Mouse (Mus musculus): ENCODE results near the gene Sh3gl1. TPM values are rescaled to one million over a fixed set of nuclear protein-coding genes. Genes with fewer than 3 reads are reported as not detected.

Sh3gl1 gene
- total and polyA plus RNA-seq, 2 experiments: 8.8 to 40.0 TPM

- TF ChIP-seq POLR2A (IDR thresholded peaks at IDR 0.05; ENCODE audit: extremely low read depth, insufficient read depth, low read length): no peak
- TF ChIP-seq CTCF (IDR thresholded peaks at IDR 0.05; ENCODE audit: low read depth, low read length): no peak
- DNase-seq (ENCODE audit: extremely low read depth, low read depth, low spot score): no peak
- Histone ChIP-seq H3K79me2 (ENCODE audit: control insufficient read depth, insufficient read depth, low read length) (no peaks in the 10 kb centered on the region), H3K36me3 (ENCODE audit: control insufficient read depth, insufficient read depth, low read length) (no peaks in the 10 kb centered on the region), H3K27ac (replicated peaks; ENCODE audit: insufficient read depth, low read depth, low read length) (no peak overlapping the region), H3K27me3 (ENCODE audit: control insufficient read depth, insufficient read depth, low read length) (peaks cover 13% of the 10 kb centered on the region; the same call in 1 of the 2 replicates), H3K4me1 (ENCODE audit: control insufficient read depth, insufficient read depth, low read length) (no peaks in the 10 kb centered on the region), H3K9ac (ENCODE audit: low read depth, low read length) (no peak overlapping the region), H3K4me3 (ENCODE audit: insufficient read depth, low read depth, low read length) (no peak overlapping the region)
- WGBS: 64% methylated on average over 14 of the region's 14 CpGs
Measured at GRCm38 (mm10) chr17:55969560-55969959, 66.9 kb downstream of the Sh3gl1 start.

- H3K36me3 ChIP-seq (ENCODE audit: control insufficient read depth, insufficient read depth, low read length): no peaks in the 10 kb centered on the region
- no peak overlapping the region for H3K9ac ChIP-seq (ENCODE audit: low read depth, low read length)
- 76% methylated on average over 7 of the region's 7 CpGs for whole genome bisulfite sequencing
- no peaks in the 10 kb centered on the region for H3K79me2 ChIP-seq (ENCODE audit: control insufficient read depth, insufficient read depth, low read length)
- H3K4me3 ChIP-seq (ENCODE audit: insufficient read depth, low read depth, low read length): no peak overlapping the region
- H3K27me3 ChIP-seq (ENCODE audit: control insufficient read depth, insufficient read depth, low read length): peaks cover 13% of the 10 kb centered on the region; the same call in 1 of the 2 replicates
- TF ChIP-seq CTCF (IDR thresholded peaks at IDR 0.05; ENCODE audit: low read depth, low read length) (no peak), POLR2A (IDR thresholded peaks at IDR 0.05; ENCODE audit: extremely low read depth, insufficient read depth, low read length) (no peak)
- no peak for DNase-seq (ENCODE audit: extremely low read depth, low read depth, low spot score)
- no peak overlapping the region for H3K27ac ChIP-seq (replicated peaks; ENCODE audit: insufficient read depth, low read depth, low read length)
- H3K4me1 ChIP-seq (ENCODE audit: control insufficient read depth, insufficient read depth, low read length): no peaks in the 10 kb centered on the region; the same call in 1 of the 2 replicates
Measured at GRCm38 (mm10) chr17:55968210-55968609, 68.2 kb downstream of the Sh3gl1 start.

GRCm38 (mm10) chr17:55967186-55967585, 69.2 kb downstream of the Sh3gl1 start:
- H3K4me3 ChIP-seq (ENCODE audit: insufficient read depth, low read depth, low read length): no peak overlapping the region

More at GRCm38 (mm10) chr17:55967186-55967585, 69.2 kb downstream of the Sh3gl1 start:
- no peaks in the 10 kb centered on the region for H3K36me3 ChIP-seq (ENCODE audit: control insufficient read depth, insufficient read depth, low read length)
- H3K9ac ChIP-seq (ENCODE audit: low read depth, low read length): no peak overlapping the region
- 83% methylated on average over 4 of the region's 4 CpGs for WGBS
- peaks cover 3% of the 10 kb centered on the region; the same call in 1 of the 2 replicates for H3K4me1 ChIP-seq (ENCODE audit: control insufficient read depth, insufficient read depth, low read length)
- H3K27ac ChIP-seq (replicated peaks; ENCODE audit: insufficient read depth, low read depth, low read length): no peak overlapping the region
- H3K79me2 ChIP-seq (ENCODE audit: control insufficient read depth, insufficient read depth, low read length): no peaks in the 10 kb centered on the region
- no peak for DNase-seq (ENCODE audit: extremely low read depth, low read depth, low spot score)
- H3K27me3 ChIP-seq (ENCODE audit: control insufficient read depth, insufficient read depth, low read length): peaks cover 13% of the 10 kb centered on the region; the same call in 1 of the 2 replicates
- TF ChIP-seq POLR2A (IDR thresholded peaks at IDR 0.05; ENCODE audit: extremely low read depth, insufficient read depth, low read length) (no peak), CTCF (IDR thresholded peaks at IDR 0.05; ENCODE audit: low read depth, low read length) (no peak)

Other genes with a start within 250 kb of the Sh3gl1 start
- 4.7 and 5.2 TPM in 2 replicates for gene Zfp119a, start 157.7 kb downstream of the Sh3gl1 start, total RNA-seq (2014; rRNA removed)
- 0.24 and 0.35 TPM in 2 replicates for gene Zfp119a, start 157.7 kb downstream of the Sh3gl1 start, polyA plus RNA-seq (2012; rRNA removed)
- gene Zfp959, start 144.5 kb downstream of the Sh3gl1 start, total RNA-seq (2014; rRNA removed): 5.8 and 8.3 TPM in 2 replicates
- gene Zfp959, start 144.5 kb downstream of the Sh3gl1 start, polyA plus RNA-seq (2012; rRNA removed): 0.77 and 1.2 TPM in 2 replicates
- 3.1 and 4.3 TPM in 2 replicates for gene Zfp119b, start 87.1 kb downstream of the Sh3gl1 start, total RNA-seq (2014; rRNA removed)
- 0.26 and 0.40 TPM in 2 replicates for gene Zfp119b, start 87.1 kb downstream of the Sh3gl1 start, polyA plus RNA-seq (2012; rRNA removed)
- gene Ebi3, start 84.0 kb downstream of the Sh3gl1 start, total RNA-seq (2014; rRNA removed): 0.18 and 1.3 TPM in 2 replicates
- 0.61 and 2.3 TPM in 2 replicates for gene Ebi3, start 84.0 kb downstream of the Sh3gl1 start, polyA plus RNA-seq (2012; rRNA removed)
- gene Yju2, start 77.5 kb downstream of the Sh3gl1 start, total RNA-seq (2014; rRNA removed): 3.6 and 4.1 TPM in 2 replicates
- gene Yju2, start 77.5 kb downstream of the Sh3gl1 start, polyA plus RNA-seq (2012; rRNA removed): 3.4 and 4.1 TPM in 2 replicates
- not detected in 2 replicates for gene Shd, start 66.2 kb downstream of the Sh3gl1 start, total RNA-seq (2014; rRNA removed)
- 0.20 and 0.35 TPM in 2 replicates for gene Shd, start 66.2 kb downstream of the Sh3gl1 start, polyA plus RNA-seq (2012; rRNA removed)
- gene Fsd1, start 50.1 kb downstream of the Sh3gl1 start, total RNA-seq (2014; rRNA removed): not detected in 2 replicates
- gene Fsd1, start 50.1 kb downstream of the Sh3gl1 start, polyA plus RNA-seq (2012; rRNA removed): not detected in 2 replicates
- 30.9 and 35.3 TPM in 2 replicates for gene Stap2, start 31.1 kb downstream of the Sh3gl1 start, total RNA-seq (2014; rRNA removed)
- gene Stap2, start 31.1 kb downstream of the Sh3gl1 start, polyA plus RNA-seq (2012; rRNA removed): 38.8 and 44.8 TPM in 2 replicates
- gene Mpnd, start 30.9 kb downstream of the Sh3gl1 start, total RNA-seq (2014; rRNA removed): 86.2 and 93.2 TPM in 2 replicates
- gene Mpnd, start 30.9 kb downstream of the Sh3gl1 start, polyA plus RNA-seq (2012; rRNA removed): 142 and 175 TPM in 2 replicates
- 0.37 and 0.81 TPM in 2 replicates for gene Chaf1a, start 3.8 kb upstream of the Sh3gl1 start, total RNA-seq (2014; rRNA removed)
- gene Chaf1a, start 3.8 kb upstream of the Sh3gl1 start, polyA plus RNA-seq (2012; rRNA removed): 0.26 and 0.31 TPM in 2 replicates
- gene Ubxn6, start 38.4 kb upstream of the Sh3gl1 start, total RNA-seq (2014; rRNA removed): 34.9 and 42.9 TPM in 2 replicates
- gene Ubxn6, start 38.4 kb upstream of the Sh3gl1 start, polyA plus RNA-seq (2012; rRNA removed): 55.8 and 56.0 TPM in 2 replicates
- 11.3 and 13.8 TPM in 2 replicates for gene Hdgfl2, start 43.0 kb upstream of the Sh3gl1 start, total RNA-seq (2014; rRNA removed)
- gene Hdgfl2, start 43.0 kb upstream of the Sh3gl1 start, polyA plus RNA-seq (2012; rRNA removed): 29.0 and 30.2 TPM in 2 replicates
- gene Plin4, start 73.2 kb upstream of the Sh3gl1 start, total RNA-seq (2014; rRNA removed): 2.1 and 2.3 TPM in 2 replicates
- gene Plin4, start 73.2 kb upstream of the Sh3gl1 start, polyA plus RNA-seq (2012; rRNA removed): 1.8 and 2.8 TPM in 2 replicates
- gene Plin5, start 81.0 kb upstream of the Sh3gl1 start, total RNA-seq (2014; rRNA removed): 19.2 and 24.6 TPM in 2 replicates
- gene Plin5, start 81.0 kb upstream of the Sh3gl1 start, polyA plus RNA-seq (2012; rRNA removed): 42.7 and 58.2 TPM in 2 replicates
- 90.0 and 116 TPM in 2 replicates for gene Lrg1, start 85.4 kb upstream of the Sh3gl1 start, total RNA-seq (2014; rRNA removed)
- 543 and 600 TPM in 2 replicates for gene Lrg1, start 85.4 kb upstream of the Sh3gl1 start, polyA plus RNA-seq (2012; rRNA removed)
- gene Sema6b, start 103.7 kb upstream of the Sh3gl1 start, total RNA-seq (2014; rRNA removed): 1.3 TPM in 2 replicates
- gene Sema6b, start 103.7 kb upstream of the Sh3gl1 start, polyA plus RNA-seq (2012; rRNA removed): 2.7 and 3.9 TPM in 2 replicates
- gene Tnfaip8l1, start 125.8 kb upstream of the Sh3gl1 start, total RNA-seq (2014; rRNA removed): 16.2 and 20.9 TPM in 2 replicates
- gene Tnfaip8l1, start 125.8 kb upstream of the Sh3gl1 start, polyA plus RNA-seq (2012; rRNA removed): 21.8 and 25.5 TPM in 2 replicates
- 89.4 and 91.1 TPM in 2 replicates for gene Mydgf, start 147.3 kb upstream of the Sh3gl1 start, total RNA-seq (2014; rRNA removed)
- gene Mydgf, start 147.3 kb upstream of the Sh3gl1 start, polyA plus RNA-seq (2012; rRNA removed): 81.1 and 86.0 TPM in 2 replicates
- gene Dpp9, start 182.3 kb upstream of the Sh3gl1 start, total RNA-seq (2014; rRNA removed): 10.7 and 20.1 TPM in 2 replicates
- gene Dpp9, start 182.3 kb upstream of the Sh3gl1 start, polyA plus RNA-seq (2012; rRNA removed): 55.4 and 60.3 TPM in 2 replicates
- 11.5 and 12.1 TPM in 2 replicates for gene Fem1a, start 220.2 kb upstream of the Sh3gl1 start, total RNA-seq (2014; rRNA removed)
- 16.6 and 18.9 TPM in 2 replicates for gene Fem1a, start 220.2 kb upstream of the Sh3gl1 start, polyA plus RNA-seq (2012; rRNA removed)
- 2.5 and 3.4 TPM in 2 replicates for gene Ticam1, start 240.2 kb upstream of the Sh3gl1 start, total RNA-seq (2014; rRNA removed)
- 20.9 and 27.7 TPM in 2 replicates for gene Ticam1, start 240.2 kb upstream of the Sh3gl1 start, polyA plus RNA-seq (2012; rRNA removed)